Mouse (Mus musculus) CH12.LX (cell line): ENCODE data around the gene Gm20388. TPM values are rescaled to one million over a fixed set of nuclear protein-coding genes. Genes with fewer than 3 reads are reported as not detected.

Experiments
- DNase-seq: peaks from one replicate; pipeline ENCODE4 v3.0.0-alpha.2; 2013; ENCODE audit errors: extremely low read depth
- H3K27ac ChIP-seq: 2 replicates; pipeline ENCODE4 v1.5.1; 2012; ENCODE audit warnings: low read depth, mild to moderate bottlenecking, control low read depth, moderate library complexity; ENCODE audit not compliant: insufficient read depth
- H3K27me3 ChIP-seq: replicated peaks from 2 replicates; pipeline ENCODE3; 2012; ENCODE audit warnings: inconsistent platforms
- H3K36me3 ChIP-seq, 2 experiments: replicated peaks in 1 of 2; 2 replicates each; pipeline versions ENCODE3 to v1.6.1; 2012; ENCODE audit warnings: inconsistent platforms in 1 of 2, low read length in 1 of 2, mild to moderate bottlenecking in 1 of 2, mixed read lengths in 1 of 2, moderate library complexity in 1 of 2; ENCODE audit not compliant: control insufficient read depth in 1 of 2, insufficient read depth in 1 of 2
- H3K4me1 ChIP-seq, 2 experiments: 2 replicates each; pipeline ENCODE4 v1.6.1; 2012; ENCODE audit warnings: inconsistent platforms in 1 of 2, moderate library complexity in 1 of 2; ENCODE audit not compliant: insufficient read depth in 2 of 2, control insufficient read depth in 1 of 2
- H3K4me2 ChIP-seq: 2 replicates; pipeline ENCODE4 v1.6.1; 2012; ENCODE audit warnings: low read depth, mild to moderate bottlenecking, control low read depth; ENCODE audit not compliant: poor library complexity, insufficient read depth, severe bottlenecking
- H3K4me3 ChIP-seq, 3 experiments: fragments of 150-350 bp in 1 of 3; sonication (generic) in 1 of 3; replicated peaks in 1 of 3; 2 replicates each; pipeline versions ENCODE3 to v1.5.1; 2011 to 2012; ENCODE audit warnings: low read depth in 2 of 3, low read length in 2 of 3, mild to moderate bottlenecking in 2 of 3, moderate library complexity in 2 of 3, control low read depth in 1 of 3, improper control_type of control experiment in 1 of 3, inconsistent platforms in 1 of 3, mixed read lengths in 1 of 3; ENCODE audit not compliant: poor library complexity in 1 of 3
- H3K79me2 ChIP-seq: replicated peaks from 2 replicates; pipeline ENCODE4 v1.6.1; 2012; ENCODE audit warnings: mild to moderate bottlenecking, moderate library complexity; ENCODE audit not compliant: control insufficient read depth, poor library complexity, insufficient read depth, severe bottlenecking; ENCODE audit errors: extremely low read depth
- H3K9ac ChIP-seq: 2 replicates; pipeline ENCODE4 v1.6.1; 2012; ENCODE audit warnings: low read depth, mild to moderate bottlenecking, control low read depth, moderate library complexity; ENCODE audit not compliant: insufficient read depth
- H3K9me3 ChIP-seq: replicated peaks from 2 replicates; pipeline ENCODE3; 2012; ENCODE audit warnings: low read length, inconsistent platforms, mixed read lengths
- CHD2 ChIP-seq: IDR thresholded peaks from 2 replicates; pipeline ENCODE4 v1.6.1; 2011; ENCODE audit warnings: low read length, improper control_type of control experiment
- E2F4 ChIP-seq: IDR thresholded peaks from 2 replicates; pipeline ENCODE4 v1.6.1; 2011; ENCODE audit warnings: low read depth, low read length, improper control_type of control experiment; ENCODE audit not compliant: insufficient replicate concordance
- ELF1 ChIP-seq: IDR thresholded peaks from 2 replicates; pipeline ENCODE4 v1.6.1; 2014; ENCODE audit warnings: low read depth, mild to moderate bottlenecking, inconsistent platforms, low read length, improper control_type of control experiment
- ETS1 ChIP-seq: conservative IDR thresholded peaks from 2 replicates; pipeline ENCODE4 v1.6.1; 2012; ENCODE audit warnings: low read depth, mild to moderate bottlenecking, inconsistent platforms, low read length, improper control_type of control experiment, moderate library complexity
- HCFC1 ChIP-seq: IDR thresholded peaks from 2 replicates; pipeline ENCODE4 v1.6.1; 2012; ENCODE audit warnings: low read depth, mild to moderate bottlenecking, inconsistent platforms, low read length, improper control_type of control experiment
- JUN ChIP-seq: IDR thresholded peaks from 2 replicates; pipeline ENCODE4 v1.6.1; 2011; ENCODE audit warnings: low read depth, mild to moderate bottlenecking, low read length, improper control_type of control experiment, moderate library complexity; ENCODE audit not compliant: insufficient read depth
- JUND ChIP-seq: conservative IDR thresholded peaks from 2 replicates; pipeline ENCODE4 v1.6.1; 2011; ENCODE audit warnings: low read depth, low read length, improper control_type of control experiment
- KAT2A ChIP-seq: IDR thresholded peaks from 2 replicates; pipeline ENCODE4 v1.6.1; 2012; ENCODE audit warnings: low read length, improper control_type of control experiment, inconsistent platforms; ENCODE audit not compliant: insufficient replicate concordance
- MAFK ChIP-seq: IDR thresholded peaks from 2 replicates; pipeline ENCODE4 v1.6.1; 2011; ENCODE audit warnings: low read length, improper control_type of control experiment; ENCODE audit not compliant: insufficient replicate concordance
- MAZ ChIP-seq: IDR thresholded peaks from 2 replicates; pipeline ENCODE4 v1.6.1; 2012; ENCODE audit warnings: low read depth, mild to moderate bottlenecking, inconsistent platforms, low read length, improper control_type of control experiment, moderate library complexity
- MXI1 ChIP-seq: IDR thresholded peaks from 2 replicates; pipeline ENCODE4 v1.6.1; 2011; ENCODE audit warnings: mild to moderate bottlenecking, low read depth, low read length, improper control_type of control experiment
- MYC ChIP-seq: IDR thresholded peaks from 2 replicates; pipeline ENCODE4 v1.6.1; 2011; ENCODE audit warnings: low read depth, mild to moderate bottlenecking, improper control_type of control experiment, low read length
- NELFE ChIP-seq: IDR thresholded peaks from 2 replicates; pipeline ENCODE4 v1.6.1; 2011; ENCODE audit warnings: low read depth, low read length, improper control_type of control experiment
- NRF1 ChIP-seq: IDR thresholded peaks from 2 replicates; pipeline ENCODE4 v1.6.1; 2014; ENCODE audit warnings: low read depth, mild to moderate bottlenecking, inconsistent platforms, low read length, improper control_type of control experiment, moderate library complexity
- RCOR1 ChIP-seq: conservative IDR thresholded peaks from 2 replicates; pipeline ENCODE4 v1.6.1; 2012; ENCODE audit warnings: low read depth, mild to moderate bottlenecking, inconsistent platforms, low read length, improper control_type of control experiment
- SIN3A ChIP-seq: IDR thresholded peaks from 2 replicates; pipeline ENCODE4 v1.6.1; 2012; ENCODE audit warnings: low read length, improper control_type of control experiment, inconsistent platforms
- SMC3 ChIP-seq: IDR thresholded peaks from 2 replicates; pipeline ENCODE4 v1.6.1; 2011; ENCODE audit warnings: low read depth, low read length, improper control_type of control experiment
- UBTF ChIP-seq: IDR thresholded peaks from 2 replicates; pipeline ENCODE4 v1.6.1; 2012; ENCODE audit warnings: low read depth, mild to moderate bottlenecking, inconsistent platforms, low read length, improper control_type of control experiment, moderate library complexity
- USF1 ChIP-seq: IDR thresholded peaks from 2 replicates; pipeline ENCODE4 v1.6.1; 2014; ENCODE audit warnings: low read depth, mild to moderate bottlenecking, inconsistent platforms, low read length, improper control_type of control experiment
- USF2 ChIP-seq: conservative IDR thresholded peaks from 2 replicates; pipeline ENCODE4 v1.6.1; 2011; ENCODE audit warnings: low read depth, low read length, improper control_type of control experiment
- ZC3H11A ChIP-seq: IDR thresholded peaks from 2 replicates; pipeline ENCODE4 v1.6.1; 2012; ENCODE audit warnings: low read depth, mild to moderate bottlenecking, inconsistent platforms, low read length, improper control_type of control experiment
- ZMIZ1 ChIP-seq: IDR thresholded peaks from 2 replicates; pipeline ENCODE4 v1.6.1; 2012; ENCODE audit warnings: low read depth, mild to moderate bottlenecking, inconsistent platforms, low read length, improper control_type of control experiment
- dilution Hi-C: fragments of 300-500 bp; cut with MboI; formaldehyde crosslinking; loops from 2 replicates; pipeline ENCODE4 v1.14.3; 2020; ENCODE audit warnings: low sequenced_read_pairs; ENCODE audit not compliant: extremely low pct_unique_long_range_greater_than_20kb, extremely low pct_ligation_motif_present
- in situ Hi-C: fragments of 300-500 bp; cut with MboI; formaldehyde crosslinking; loops from 3 replicates; pipeline ENCODE4 v1.14.3; 2019; ENCODE audit warnings: low sequenced_read_pairs, low pct_ligation_motif_present, low pct_unique_long_range_greater_than_20kb, mixed read lengths
- polyA plus RNA-seq: library from polyadenylated mRNA; unstranded; fragments of >175 nt; gene quantifications from 2 replicates; pipeline ENCODE4 v1.2.1, GENCODE M21; 2012; ENCODE audit warnings: low read depth; ENCODE audit not compliant: insufficient read length
- total RNA-seq, 2 experiments: library from RNA; depleted of rRNA; stranded (reverse); fragments of 300-350 nt in 1 of 2; fragments of >200 nt in 1 of 2; gene quantifications; 2 replicates each; pipeline ENCODE4 v1.2.3; 2012 to 2014

Gm20388 gene
- total and polyA plus RNA-seq, 3 experiments, result 14.8 to 26.3 (median 22.2) TPM

DNA sequence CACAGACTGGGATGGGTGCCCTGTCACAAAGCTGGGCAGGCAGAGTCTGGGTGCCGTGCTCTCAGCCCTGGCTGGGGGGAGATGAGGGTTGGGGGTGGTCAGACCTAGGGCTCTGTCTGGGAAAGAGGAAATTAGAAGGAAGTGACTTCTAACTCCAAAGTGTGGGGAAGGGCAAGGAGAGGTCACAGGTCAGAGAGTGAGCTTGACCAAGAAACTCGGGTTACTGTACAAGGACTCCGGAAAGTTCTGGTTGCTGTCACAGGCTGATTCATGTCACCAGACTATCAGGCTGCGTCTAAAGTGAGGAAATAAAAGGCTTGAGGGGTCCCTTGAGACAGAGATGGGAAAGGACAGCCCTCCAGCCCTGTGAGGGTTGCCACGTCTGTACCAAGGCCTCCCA is 1408.8 kb downstream of the Gm20388 start:
- Histone ChIP-seq H3K27ac (no peak overlapping the region), H3K9ac (no peak overlapping the region), H3K4me3 (no peak overlapping the region), H3K79me2 (no peaks in the 10 kb centered on the region), H3K36me3 (no peaks in the 10 kb centered on the region), H3K27me3 (peaks cover 80% of the 10 kb centered on the region), H3K4me2 (no peak overlapping the region), H3K4me1 (0 out of 4 replicates have a peak, but pooled peaks cover 2 to 6% of the 10 kb centered on the region in 2 experiments), H3K9me3 (no peaks in the 10 kb centered on the region)
- in situ Hi-C loops (no loop called here), dilution Hi-C loops (no loop called here)
- no peak for DNase-seq
- TF ChIP-seq ETS1 (no peak), E2F4 (no peak), MAZ (no peak), UBTF (no peak), RCOR1 (no peak), ZC3H11A (no peak), ELF1 (no peak), NRF1 (no peak), MXI1 (no peak), SIN3A (no peak), NELFE (no peak), KAT2A (no peak)

DNA sequence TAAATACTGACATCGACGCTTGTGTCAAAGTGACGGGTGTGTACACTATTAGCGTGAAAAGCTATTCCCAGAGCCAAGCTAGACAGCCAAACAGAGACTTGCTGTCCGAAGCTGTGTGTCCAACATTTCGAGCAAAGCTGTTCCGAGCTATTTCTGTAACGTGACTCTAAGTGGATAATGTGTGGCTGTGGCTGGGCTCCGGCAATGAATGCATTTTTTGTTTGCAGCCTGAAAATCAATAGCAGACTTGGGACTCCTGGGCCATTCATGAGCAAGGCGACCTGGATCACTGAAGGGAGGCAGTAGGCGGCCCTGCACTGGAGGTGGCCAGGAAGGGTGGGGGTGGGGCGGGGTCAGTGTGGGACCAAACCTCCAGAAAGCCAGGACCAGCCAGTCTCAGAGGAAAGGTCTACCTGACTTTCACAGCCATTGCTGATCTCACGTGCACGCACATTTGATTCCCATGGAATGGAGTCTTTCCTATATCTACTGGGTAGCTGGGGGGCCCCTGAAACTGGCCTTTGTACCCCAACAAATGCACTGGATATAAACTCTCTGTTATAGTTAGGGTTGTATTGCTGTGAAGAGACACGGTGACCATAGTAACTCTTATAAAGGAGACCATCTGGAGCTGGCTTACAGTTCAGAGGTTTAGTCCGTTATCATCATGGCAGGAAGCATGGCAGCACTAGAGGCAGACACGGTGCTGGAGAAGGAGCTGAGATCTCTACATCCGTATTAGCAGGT is 1415.7 kb downstream of the Gm20388 start:
- dilution Hi-C loops, result no loop called here

More for the DNA sequence above, 1415.7 kb downstream of the Gm20388 start:
- H3K4me2 ChIP-seq, result no peak overlapping the region
- no peak overlapping the region for H3K4me3 ChIP-seq
- DNase-seq, result no peak
- no peak overlapping the region for H3K9ac ChIP-seq
- no peak overlapping the region for H3K27ac ChIP-seq
- H3K4me1 ChIP-seq, result 0 out of 4 replicates have a peak, but pooled peaks cover 2 to 6% of the 10 kb centered on the region in 2 experiments
- TF ChIP-seq E2F4 (no peak), MXI1 (no peak), JUND (no peak), MYC (no peak), USF1 (no peak), KAT2A (no peak), ZMIZ1 (no peak), USF2 (no peak), HCFC1 (no peak), MAFK (no peak), ZC3H11A (no peak), UBTF (no peak), CHD2 (no peak), MAZ (no peak), JUN (no peak), SMC3 (no peak)
- H3K27me3 ChIP-seq, result peaks cover 86% of the 10 kb centered on the region
- in situ Hi-C loops, result no loop called here
- no peaks in the 10 kb centered on the region for H3K9me3 ChIP-seq
- H3K36me3 ChIP-seq, result no peaks in the 10 kb centered on the region
- H3K79me2 ChIP-seq, result no peaks in the 10 kb centered on the region
